Mouse (Mus musculus) right cerebral cortex, postnatal 14 days (tissue): ENCODE results near the gene Pih1h3b.
A peak's percentile ranks its signal among the peaks of the same experiment; 100 is the strongest.

ENCODE experiments used
- DNase-seq: peaks from one replicate; pipeline ENCODE4 v3.0.0; 2022

Pih1h3b gene

GRCm38 (mm10) chrX:140062135-140062975, at the start of gene Pih1h3b, which contains the start of gene Nup62cl:
Gene Pih1h3b, plus strand, starts transcription at chrX:140062879.
Gene Nup62cl, minus strand, starts transcription at chrX:140062712.
- DNase-seq = peak; percentile 12

GRCm38 (mm10) chrX:140060886-140061874, 1.5 kb upstream of the Pih1h3b start:
- DNase-seq = peak; percentile 4

- no peak for DNase-seq
Observed at GRCm38 (mm10) chrX:140082535-140082934, 19.9 kb downstream of the Pih1h3b start.

GRCm38 (mm10) chrX:140094066-140094465, 31.4 kb downstream of the Pih1h3b start:
- no peak for DNase-seq
